Mouse (Mus musculus): ENCODE measurements at regions not wholly inside any gene's neighbourhood (a gene's known extent, or its start where the extent isn't known, plus 50 kb on each side); places are given as distances from the start of the nearest gene placed in this dataset.

GRCm38 (mm10) chr1:18961464-18961863, 141.4 kb upstream of the Tfap2d start:
- TF ChIP-seq CTCF (IDR thresholded peaks at IDR 0.05; ENCODE audit: borderline replicate concordance, extremely low read depth, insufficient read depth, insufficient read length) = no peak
- no peak for TF ChIP-seq POLR2A (IDR thresholded peaks at IDR 0.05; ENCODE audit: borderline replicate concordance, extremely low read depth, insufficient read depth, insufficient read length, poor library complexity, severe bottlenecking)
